Mouse (Mus musculus) adrenal gland (tissue): Measurements from ENCODE around the gene Cstf2.

Experiments
- intact Hi-C: fragments of 180-260 bp; cut with DNase I; formaldehyde crosslinking; loops from one replicate; pipeline ENCODE4 v1.15.1; 2025
- long read RNA-seq, 2 experiments: library from polyadenylated mRNA; unstranded; transcript quantifications; one replicate each; pipeline ENCODE4 v2.0.0; 2020; ENCODE audit warnings: borderline replicate concordance in 1 of 2; ENCODE audit not compliant: insufficient replicate concordance in 1 of 2
- microRNA-seq, 2 experiments: library from miRNA; unstranded; fragments of <30 nt; microRNA quantifications; one replicate each; pipeline ENCODE4; 2019

The Cstf2 gene
- long read RNA-seq, experiment 1, full-length matches to known transcripts: 8 of 8 reads
- long read RNA-seq, experiment 1, partial matches to known transcripts: 0 of 8 reads
- long read RNA-seq, experiment 1, other reads (novel, unspliced or antisense): 0 of 8 reads
- long read RNA-seq, experiment 2, full-length matches to known transcripts: 7 of 14 reads
- long read RNA-seq, experiment 2, partial matches to known transcripts: 3 of 14 reads
- long read RNA-seq, experiment 2, other reads (novel, unspliced or antisense): 4 of 14 reads

GRCm38 (mm10) chrX:134058987-134059712 is at the start of gene Cstf2:
Cstf2 (plus strand) TSS chrX:134059187.
- intact Hi-C loops: no loop called here

DNA sequence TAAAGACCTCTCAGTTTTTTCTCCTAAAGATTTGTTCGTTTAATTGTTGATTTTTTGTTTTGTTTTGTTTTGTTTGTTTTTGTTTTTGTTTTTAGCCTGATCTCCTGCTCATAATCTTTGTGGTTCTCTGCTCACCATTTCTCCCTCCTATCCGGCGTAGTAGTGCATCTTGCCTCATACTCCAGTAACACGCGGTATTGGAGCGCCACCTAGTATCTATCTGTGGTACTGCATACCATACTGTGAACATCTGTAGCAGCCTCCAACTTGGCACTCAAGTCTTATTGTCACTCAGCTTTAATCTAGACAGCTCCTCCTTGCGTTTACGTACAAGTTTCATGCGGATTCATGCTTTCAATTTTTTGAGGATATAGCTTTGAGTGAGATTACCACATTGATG is 40.0 kb upstream of the Cstf2 start:
- intact Hi-C loops: loop anchor here (1.0 to 10.0 kb wide), 3 partner anchors 72 to 234 kb away; no protein-coding TSS in a partner anchor

DNA sequence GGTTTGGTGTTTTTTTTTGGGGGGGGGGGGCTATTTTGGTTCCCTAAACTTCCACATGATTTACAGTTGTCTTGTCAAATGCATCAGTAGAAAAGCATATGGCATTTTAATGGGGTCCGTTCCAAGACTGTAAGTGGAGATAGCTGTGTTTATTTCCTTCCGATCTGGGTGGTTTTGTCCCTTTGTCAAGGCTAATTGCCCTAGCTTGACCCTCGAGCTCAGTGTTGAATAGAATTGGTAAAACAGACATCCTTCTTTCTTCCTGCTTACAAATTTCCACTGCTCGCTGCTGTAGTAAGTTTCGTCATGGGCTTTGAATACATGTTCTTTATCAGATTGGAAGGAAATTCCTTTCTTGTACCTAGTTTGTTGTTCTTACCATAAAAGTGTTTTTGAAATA is 38.3 kb upstream of the Cstf2 start:
- intact Hi-C loops: no loop called here

- intact Hi-C loops: no loop called here
Observed at GRCm38 (mm10) chrX:134048994-134049393, 10.0 kb upstream of the Cstf2 start.

DNA sequence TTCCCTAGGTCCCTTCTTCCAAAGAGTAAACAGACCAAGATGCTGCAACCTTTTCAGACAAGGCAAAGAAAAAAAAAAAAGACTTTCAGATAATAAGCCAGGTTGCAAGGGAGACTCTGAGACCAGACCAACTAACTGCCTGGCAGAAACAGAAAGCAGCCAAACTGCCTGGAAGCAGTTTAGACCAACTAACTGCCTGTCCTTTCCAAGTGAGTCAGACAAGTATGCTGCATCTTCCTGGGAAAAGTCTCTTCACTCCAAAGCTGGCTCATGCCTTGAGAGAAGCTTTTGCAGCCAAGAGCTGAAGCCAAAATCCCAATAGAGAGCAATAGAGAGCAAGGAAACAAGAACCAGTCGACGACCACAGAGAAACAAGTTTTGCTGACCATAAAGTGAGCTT is 2.1 kb upstream of the Cstf2 start:
- intact Hi-C loops: no loop called here

DNA sequence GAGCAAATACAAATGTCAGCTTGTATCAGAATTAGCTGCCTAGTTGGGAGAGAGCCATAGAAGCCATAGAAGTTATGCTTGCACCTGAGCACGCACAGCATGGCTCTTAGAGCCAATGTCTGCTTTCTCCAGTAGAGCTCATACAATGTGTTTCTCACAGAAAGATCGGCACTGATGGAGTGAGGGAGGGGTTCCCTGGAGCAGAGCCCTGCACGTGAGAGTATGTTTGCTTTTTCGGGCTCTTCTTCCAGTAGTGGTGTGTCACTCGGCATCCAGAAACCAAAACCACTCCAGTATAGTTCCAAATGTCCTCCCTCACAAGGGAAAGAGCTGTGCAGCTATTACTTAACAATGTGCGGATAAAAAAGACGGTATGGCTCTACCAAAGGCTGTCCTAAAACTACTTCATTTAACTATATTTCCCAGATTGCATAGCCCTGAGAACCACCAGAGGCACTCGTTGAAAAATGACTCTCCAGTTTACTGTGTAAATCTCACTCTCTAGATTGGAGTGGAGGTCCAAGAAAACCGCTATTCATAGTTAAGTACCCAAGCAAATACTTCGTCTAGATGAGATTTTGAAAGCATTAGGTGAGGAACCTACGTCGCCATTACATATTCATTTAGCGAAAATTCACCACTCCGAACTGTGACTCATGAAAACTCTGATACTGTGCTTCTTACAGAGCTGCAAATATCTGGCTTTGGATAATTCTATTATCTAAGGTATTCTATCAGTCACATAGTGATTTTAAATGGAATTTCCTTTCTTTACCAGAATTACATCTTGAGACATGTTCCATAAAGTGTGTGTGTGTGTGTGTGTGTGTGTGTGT is 729 bp upstream of the Cstf2 start:
- intact Hi-C loops: no loop called here

GRCm38 (mm10) chrX:134059764-134060163 is 777 bp downstream of the Cstf2 start:
- intact Hi-C loops: no loop called here

GRCm38 (mm10) chrX:134085453-134085852 is 26.5 kb downstream of the Cstf2 start:
- intact Hi-C loops: no loop called here

- intact Hi-C loops: no loop called here
Observed at GRCm38 (mm10) chrX:134102641-134103040, 43.7 kb downstream of the Cstf2 start.

- intact Hi-C loops: no loop called here
Observed at GRCm38 (mm10) chrX:134111767-134112166, 52.8 kb downstream of the Cstf2 start.

DNA sequence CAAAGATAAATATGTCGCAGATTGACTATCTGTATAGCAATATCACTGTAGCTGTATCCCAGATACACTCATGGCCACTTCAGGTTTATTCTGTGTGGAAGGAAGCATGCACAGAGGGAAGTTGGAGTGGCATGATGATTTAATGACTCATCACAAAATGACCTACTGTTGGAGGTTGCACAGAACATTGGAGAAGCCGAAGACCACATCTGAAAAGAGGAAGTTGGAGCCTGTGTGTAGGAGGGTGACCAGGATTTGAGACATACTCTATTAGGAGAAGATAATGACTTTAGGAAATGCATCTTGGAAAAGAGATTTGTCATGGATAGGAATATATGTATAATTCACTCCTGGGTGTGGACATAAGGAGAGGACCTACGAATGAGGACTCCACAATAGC is 57.4 kb downstream of the Cstf2 start:
- intact Hi-C loops: no loop called here

DNA sequence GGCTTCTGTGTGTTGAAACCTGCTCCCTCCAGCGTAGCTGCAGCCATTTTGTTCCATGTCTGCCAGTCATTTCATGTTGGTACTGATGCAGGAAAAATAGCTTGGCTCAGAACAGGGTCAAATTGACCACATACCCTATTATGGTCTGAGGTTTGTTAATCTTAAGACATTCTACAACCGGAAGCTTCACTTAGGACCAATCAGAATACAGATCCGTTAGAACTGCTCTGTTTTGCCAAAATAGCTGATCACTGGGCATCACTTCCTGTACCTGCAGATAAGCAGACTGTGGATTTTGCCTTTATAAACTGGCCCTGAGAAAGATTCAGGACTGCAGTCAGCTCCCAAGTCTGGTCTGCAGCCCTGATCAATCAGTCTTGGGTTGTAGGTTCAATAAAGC is 69.6 kb downstream of the Cstf2 start:
- intact Hi-C loops: no loop called here

DNA sequence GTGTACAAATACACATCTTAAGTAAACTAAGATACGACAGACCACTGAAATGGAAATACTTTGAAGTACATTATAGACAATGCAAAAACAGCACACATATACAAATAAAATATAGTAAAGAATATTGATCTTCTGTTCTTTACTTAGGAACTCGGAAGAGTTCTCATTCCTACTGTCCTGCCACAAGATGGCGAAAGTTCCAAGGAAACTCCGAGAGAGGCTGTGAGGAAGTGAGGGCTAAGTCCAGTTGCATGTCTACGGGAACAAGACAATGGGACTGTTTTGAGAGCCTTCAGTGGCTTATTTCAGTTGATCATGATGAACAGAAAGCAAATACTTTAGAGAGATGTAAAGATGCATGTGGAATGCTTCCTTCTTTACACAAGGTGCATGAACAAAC is 73.3 kb downstream of the Cstf2 start:
- intact Hi-C loops: no loop called here

DNA sequence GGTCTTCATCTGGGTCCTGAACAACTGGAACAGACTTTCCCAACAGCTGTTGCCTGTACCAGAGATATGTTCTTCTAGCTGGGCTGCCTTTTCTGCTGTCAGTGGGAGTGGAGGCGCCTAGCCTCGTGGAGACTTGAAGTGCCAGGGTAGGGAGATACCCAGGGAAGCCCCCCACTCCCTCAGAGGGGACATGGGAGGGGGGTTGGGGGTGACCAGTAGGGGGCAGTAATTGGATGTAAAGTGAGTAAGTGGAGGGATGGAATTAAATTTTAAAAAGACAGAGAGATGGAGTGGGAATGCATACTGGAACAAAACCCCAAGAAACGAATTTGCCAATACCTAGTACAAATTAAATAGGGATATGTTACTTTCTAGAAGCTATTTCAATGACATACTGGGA is 74.8 kb downstream of the Cstf2 start:
- intact Hi-C loops: loop anchor here (2.0 kb wide), 1 partner anchor 185 kb away; no protein-coding TSS in a partner anchor

Small RNA genes lying within 50 kb of the gene (microRNA-seq; reads per million reads assigned to microRNA genes)
- gene Mir3112: 0 to 0.25 reads per million in 2 experiments
